Mouse (Mus musculus): ENCODE measurements around the gene Mlycd.

Gene Mlycd

DNA sequence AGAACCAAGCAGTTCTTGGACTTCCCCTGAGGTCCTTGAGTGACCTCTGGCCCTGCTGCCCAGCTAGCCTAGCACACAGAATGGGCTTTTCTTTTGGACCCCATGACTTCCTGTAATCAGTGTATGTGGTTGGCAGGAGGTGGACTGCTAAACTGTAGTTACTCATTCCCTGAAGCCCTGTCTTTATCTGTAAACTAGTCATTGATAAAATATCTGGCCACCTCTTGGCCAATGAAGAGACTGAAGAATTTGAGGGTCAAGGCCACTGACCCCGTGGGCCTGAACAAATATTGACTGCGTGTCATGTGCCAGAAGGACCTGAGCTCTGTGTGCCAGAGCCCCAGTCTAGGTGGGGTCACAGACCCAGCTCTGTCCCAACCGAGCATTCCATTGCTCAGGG, 37.7 kb downstream of the Mlycd start:
- no peak for DNase-seq (ENCODE audit: low read depth, low spot score)

DNA sequence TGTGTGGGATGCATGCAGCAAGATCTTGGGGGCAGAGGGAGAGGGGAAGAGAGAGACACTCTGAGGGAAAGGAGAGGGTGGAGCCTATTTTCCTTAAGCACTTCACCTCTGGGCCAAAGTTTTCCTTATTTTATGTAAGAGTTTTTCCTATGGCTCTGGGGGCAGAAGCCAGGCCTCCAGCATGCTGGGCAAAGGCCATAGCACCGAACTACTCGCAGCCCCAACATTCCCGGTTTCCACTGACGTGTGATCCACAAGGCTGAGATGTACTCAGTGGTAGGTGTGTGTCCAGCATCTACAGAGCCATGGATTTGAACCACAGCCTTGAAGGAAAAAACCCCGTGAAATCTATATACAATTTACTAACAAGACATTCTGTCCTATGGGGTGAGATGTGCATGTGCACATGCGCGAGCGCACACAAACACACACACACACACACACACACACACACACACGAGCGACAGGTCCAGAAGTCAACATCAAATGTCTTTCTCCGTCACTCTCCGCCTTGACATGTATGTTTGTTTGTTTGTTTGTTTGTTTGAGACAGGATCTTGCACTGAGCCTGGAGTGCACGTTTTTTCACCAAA, 39.0 kb downstream of the Mlycd start, which contains the start of gene Osgin1:
Gene Osgin1, plus strand, starts transcription at position 543 of the 593 bp plus-strand sequence.
- no peak for DNase-seq (ENCODE audit: low read depth, low spot score)

DNA sequence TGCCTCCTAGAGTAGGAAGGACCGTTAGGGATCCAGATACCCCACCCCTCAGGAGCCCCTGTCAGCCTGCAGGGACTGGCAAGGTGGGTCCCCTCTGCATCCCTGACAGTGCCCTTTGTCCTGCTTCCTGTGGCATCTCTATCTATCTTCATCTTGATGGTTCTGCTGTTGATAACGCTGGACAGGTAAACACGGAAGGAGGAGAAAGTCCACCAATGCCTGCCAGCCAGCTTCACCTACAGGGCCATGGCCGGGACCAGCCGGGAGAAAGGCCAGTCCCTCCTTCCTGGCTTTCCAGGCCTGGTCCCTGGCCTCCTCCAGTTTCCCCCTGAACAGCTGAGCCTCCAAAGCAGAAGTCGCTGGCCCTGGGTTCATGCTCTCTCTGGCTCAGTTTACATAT, 39.9 kb downstream of the Mlycd start:
- no peak for DNase-seq (ENCODE audit: low read depth, low spot score)

DNA sequence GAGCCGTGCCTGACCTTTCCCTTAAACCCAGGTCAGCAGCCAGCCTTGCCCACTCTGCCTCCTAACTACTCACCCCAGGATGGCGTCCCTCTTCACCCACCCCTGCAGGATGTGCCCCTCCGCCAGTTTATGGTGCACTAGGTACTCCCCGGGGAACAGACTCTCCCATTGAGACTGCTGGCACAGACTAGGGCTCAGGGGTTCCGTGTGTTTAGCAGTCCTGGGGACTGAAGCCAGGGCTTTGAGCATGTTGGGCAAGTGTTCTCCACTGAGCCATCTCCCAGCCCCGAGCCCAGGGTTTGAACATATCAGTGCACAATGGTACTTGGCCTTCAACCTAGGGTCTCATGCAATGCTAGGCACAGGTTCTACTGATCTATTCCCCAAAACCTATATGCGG, 40.8 kb downstream of the Mlycd start:
- DNase-seq (ENCODE audit: low read depth, low spot score), result no peak

DNA sequence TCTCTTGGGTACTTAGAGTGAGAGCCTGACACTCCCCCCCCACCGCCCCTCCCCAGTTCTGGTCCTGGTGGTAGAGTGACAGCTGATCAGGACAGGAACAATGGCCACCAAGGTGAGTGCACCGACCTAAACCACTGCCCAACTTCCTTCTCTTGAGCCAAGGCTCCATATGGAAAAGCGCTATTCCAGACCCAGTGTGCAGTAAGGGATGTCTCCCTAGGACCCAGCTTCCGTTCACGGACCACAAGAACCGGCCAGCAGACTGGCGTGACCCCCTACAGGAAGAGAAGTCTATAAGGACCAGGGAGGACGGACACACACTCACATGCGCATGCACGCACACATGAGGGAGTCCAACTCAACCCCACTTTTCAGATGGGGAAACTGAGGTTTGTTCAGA, 41.7 kb downstream of the Mlycd start:
- no peak for DNase-seq (ENCODE audit: low read depth, low spot score)

DNA sequence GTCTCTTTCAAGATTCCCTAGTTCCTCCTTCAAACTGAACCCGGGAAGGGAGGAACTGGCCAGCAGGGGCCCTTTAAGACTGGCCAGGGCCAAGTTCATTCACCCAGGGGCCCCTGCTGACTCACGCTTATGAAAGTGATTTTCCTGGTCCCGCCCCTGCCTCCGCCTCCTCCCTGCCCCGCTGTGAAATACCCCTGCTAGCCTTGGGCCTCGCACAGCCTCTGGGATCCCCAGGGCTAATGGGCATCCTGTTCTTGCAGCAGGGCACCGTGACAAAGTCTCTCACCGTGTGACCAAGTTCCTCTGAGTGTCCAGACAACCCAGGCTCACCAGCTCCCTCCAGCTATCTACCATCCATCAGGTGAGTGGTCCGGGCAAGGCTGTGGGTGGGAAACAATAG, 42.3 kb downstream of the Mlycd start:
- DNase-seq (ENCODE audit: low read depth, low spot score), result peak; percentile 55

DNA sequence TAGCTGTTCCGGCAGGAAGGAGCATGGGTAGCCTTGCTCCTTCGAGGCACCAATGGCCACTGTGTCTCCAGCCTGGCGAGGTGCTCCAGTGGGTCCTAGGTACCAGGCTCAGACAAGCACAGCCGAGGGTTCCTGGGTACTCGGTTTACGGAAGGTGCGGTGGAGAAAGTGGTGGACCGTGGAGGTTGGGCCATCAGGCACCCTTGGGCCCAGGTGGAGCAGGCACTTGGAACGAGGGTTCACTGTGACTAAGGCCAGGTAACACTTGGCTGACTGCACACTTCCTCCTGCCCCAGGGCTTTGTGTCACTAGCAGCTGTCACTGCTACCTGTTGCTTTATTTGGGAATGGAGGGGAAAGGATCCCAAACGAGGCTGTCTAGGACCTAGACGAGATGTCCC, 42.8 kb downstream of the Mlycd start:
- DNase-seq (ENCODE audit: low read depth, low spot score), result no peak

DNA sequence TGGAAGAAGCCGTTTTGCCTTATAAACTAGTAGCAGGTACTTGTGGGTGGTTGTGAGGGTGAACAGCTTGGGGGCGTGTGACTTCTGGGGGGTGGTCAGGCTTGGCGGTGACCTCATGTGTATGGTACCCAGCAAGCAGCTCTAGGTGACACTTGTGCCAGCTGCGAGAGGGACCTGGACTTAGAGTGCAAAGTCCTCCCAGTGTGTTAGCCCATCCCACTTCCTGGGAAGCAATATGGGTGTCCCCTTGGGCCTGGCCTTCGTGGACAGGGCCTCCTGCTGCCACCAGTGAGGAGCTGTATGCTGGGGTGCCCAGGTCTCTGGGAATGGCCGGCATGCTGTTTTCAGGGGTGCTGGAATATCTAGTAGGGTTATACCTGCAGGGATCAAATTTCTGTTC, 44.2 kb downstream of the Mlycd start:
- no peak for DNase-seq (ENCODE audit: low read depth, low spot score)

DNA sequence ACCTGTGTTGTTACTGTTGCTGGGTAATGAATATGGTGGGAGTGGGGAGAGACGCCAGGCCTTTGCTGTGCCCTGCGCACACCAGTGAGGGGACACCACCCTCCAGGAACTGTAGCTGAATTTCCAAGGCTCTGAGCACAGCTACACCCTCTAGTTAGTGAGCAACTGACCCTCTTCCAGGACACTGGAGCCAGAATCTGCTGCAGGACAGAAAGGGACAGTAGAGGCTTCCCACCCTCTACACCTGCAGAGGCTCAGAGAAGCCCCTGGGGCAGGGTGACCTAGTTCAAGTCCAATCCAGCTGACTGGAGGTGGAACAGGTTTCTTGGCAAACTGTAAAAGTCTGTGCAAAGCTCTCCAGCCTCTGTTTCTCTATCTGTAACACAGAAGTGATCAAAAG, 44.7 kb downstream of the Mlycd start:
- DNase-seq (ENCODE audit: low read depth, low spot score), result no peak

DNA sequence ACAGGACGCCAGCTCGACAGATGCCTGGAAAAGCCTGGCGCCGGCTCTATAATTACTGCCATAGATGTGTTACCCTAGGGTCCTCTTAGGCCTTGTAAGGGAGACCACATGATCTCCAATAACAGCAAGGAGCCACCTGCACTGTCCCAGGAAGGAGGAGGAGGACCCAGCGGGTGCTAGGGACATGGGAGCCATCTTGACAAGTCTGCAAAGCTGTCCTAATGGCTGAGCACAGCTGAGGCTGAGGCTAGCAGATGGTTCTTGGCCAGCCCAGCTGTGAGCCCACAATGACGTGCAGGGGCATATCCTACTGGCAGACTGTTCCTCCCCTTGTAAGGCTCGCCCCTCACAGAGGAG, 45.2 kb downstream of the Mlycd start:
- DNase-seq (ENCODE audit: low read depth, low spot score), result no peak

DNA sequence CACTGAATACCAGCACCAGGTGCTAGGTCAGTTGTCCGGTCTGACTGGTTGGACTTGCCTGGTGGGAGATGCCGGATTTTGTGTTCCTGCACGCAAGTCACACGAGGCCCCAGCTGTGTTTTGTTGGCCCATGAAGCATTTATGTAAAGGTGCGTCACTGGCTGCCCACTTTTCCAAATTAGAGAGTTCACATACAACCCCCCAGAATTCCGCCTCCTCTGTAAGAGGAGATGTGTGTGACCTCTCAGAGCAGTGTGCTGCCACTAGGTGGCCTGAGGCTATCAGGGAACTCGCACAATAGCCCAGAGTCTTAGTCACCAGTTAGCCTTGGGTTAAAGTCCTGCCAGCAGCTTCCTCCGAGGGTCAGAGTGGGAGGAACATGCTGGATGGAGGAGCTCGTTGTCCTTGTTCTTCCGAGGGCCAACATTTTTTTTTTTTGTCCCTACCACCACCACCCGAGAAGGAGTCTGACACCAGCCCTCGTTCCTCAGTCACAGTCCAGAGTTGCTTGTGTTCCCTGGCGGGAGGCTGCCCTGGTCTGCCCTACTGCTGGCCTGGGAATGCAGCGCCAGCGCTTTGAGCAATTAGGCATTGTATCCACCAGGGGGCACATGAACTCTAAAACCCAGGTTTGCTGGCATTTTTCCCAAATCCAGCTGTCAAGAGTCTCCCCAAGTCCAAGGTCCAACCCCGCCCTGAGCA, 45.7 kb downstream of the Mlycd start:
- DNase-seq (ENCODE audit: low read depth, low spot score), result peak; percentile 75

DNA sequence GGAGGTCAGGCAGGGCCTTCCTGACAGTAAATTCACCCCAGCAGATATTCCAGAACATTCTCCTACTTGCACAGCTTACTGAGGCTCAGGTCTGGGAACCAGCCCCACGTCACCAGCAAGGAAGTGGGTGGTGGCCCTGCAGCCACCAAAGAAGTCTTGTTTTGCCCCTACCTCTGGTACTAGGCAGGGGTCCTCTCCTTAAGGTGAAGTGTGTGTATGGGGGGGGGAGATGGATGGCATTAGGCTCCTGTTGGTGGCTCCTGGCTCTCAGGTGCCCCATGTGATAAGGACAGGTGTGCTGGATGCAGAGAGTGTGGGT, 46.2 kb downstream of the Mlycd start:
- DNase-seq (ENCODE audit: low read depth, low spot score), result no peak

DNA sequence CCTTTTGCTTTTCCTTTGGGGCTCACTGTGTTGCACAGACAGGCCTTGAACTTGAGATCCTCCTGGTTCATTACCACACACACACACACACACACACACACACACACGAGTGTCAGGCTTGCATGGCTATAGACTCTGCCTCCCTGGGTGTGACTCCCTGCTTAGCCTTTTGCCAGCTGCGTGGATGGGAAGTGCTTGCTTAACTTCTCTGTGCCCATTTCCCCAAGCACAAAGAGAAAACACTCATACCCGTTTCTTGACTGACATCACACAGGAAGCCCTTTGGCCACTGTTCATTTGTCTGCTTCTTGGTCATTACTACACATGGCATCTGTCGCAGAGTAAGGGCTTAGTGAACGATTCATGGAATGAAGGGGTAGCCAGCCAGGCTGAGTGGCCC, 47.3 kb downstream of the Mlycd start:
- DNase-seq (ENCODE audit: low read depth, low spot score), result no peak

DNA sequence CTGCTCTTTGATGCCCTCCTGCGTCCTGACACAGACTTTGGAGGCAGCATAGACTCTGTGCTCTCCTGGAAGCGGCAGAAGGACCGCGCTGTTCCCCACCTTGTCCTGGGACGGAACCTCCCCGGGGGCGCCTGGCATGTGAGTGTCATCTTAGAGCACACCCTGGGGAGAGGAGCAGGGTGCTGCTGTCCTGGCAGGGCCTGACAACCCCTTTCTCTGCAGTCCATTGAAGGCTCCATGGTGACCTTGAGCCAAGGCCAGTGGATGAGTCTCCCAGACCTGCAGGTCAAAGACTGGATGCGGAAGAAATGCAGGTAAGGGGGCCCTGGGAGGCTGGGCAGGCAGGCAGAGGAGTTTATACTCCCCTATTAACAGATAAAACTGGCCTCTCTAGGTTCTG, 48.3 kb downstream of the Mlycd start:
- no peak for DNase-seq (ENCODE audit: low read depth, low spot score)

DNA sequence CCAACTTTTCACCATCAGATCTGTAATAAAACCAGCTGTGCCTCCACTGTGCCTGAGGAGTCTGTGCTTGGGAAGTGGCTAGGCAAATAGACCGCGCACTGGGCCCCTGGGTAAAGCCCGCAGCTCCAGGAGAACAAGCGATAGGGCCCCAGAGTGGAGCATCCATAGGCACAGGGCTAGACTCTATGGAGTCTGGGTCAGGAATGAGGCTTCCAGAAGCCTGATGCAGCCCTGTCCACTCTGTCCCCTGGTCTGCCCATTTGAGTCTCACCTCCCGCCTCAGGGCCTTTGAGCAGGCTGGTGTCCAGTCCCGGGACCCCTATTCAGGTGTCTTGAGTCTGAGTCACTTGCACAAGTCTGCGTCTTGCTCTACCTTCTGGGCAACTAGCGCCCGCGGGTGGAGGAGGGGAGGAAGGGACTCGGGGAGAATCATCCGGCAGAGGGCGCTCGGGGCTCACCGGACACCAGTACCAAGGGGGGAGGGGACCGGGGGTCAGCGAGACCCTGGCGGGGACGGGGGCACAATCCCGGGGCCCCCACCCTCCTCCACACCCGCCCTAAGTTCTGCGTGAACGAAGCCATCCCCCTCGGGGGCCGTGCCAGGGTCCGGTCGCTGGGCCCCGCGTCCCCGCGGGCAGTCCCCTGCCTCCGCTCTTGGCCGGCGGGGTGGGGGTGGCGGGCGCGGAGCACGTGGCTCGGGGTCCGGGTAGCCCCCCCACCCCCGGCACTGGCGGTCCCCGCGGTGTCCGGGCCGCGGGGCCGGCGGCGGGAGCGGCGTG, 51.7 kb downstream of the Mlycd start, which contains the start of gene Necab2:
Gene Necab2, plus strand, starts transcription at position 509 of the 779 bp plus-strand sequence.
- DNase-seq (ENCODE audit: low read depth, low spot score), result peak; percentile 80

DNA sequence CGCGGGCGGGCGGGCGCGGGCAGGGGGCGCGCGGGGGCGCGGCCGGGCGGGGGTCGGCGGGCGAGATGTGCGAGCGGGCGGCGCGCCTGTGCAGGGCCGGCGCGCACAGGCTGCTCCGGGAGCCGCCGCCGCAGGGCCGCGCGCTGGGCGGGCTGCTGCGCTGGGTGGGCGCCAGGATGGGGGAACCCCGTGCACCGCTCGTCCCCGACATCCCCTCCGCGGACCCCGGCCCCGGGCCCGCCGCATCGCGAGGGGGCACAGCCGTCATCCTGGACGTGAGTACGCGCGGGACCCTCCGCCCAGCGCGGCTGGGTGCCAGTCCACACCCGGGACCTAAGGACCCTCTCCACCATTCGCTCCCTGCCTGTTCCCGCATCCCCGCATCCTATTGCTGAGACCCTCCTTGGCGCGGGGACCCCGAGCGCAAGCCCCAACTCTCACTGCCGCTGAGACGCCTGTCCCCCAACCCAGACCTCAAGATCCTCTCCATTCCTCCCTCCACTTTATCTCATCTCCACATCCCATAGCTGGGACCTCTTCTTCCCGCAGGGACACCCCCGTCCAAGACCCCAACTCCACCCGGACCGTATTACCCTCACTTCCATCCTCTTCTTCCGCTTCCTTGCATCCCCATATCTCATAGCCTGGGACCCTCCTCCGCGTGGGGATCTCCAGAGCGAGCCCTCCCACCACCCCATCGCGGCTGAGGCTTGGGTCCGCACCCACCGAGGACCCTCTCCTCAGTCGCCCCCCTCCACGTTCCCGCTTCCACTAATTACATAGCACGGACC, 52.5 kb downstream of the Mlycd start:
- no peak for DNase-seq (ENCODE audit: low read depth, low spot score)

DNA sequence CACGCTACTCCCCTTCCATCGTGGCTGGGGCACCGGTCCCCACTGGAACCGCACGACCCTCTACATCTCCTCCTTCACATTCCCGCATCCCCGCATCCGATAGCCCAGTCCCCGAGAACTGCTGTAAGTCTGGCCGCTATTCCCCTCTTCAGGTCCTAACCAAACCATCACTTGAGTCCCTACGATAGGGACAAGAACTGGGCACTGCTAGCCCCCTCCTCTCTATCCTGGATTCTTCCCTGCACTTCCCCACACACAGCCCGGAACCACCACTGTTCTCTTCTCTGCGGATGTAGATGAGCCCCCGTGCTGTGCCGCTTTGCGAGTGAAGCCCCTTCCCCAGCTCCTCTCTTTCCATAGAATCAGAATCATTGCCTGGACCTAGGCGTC, 53.1 kb downstream of the Mlycd start:
- no peak for DNase-seq (ENCODE audit: low read depth, low spot score)

DNA sequence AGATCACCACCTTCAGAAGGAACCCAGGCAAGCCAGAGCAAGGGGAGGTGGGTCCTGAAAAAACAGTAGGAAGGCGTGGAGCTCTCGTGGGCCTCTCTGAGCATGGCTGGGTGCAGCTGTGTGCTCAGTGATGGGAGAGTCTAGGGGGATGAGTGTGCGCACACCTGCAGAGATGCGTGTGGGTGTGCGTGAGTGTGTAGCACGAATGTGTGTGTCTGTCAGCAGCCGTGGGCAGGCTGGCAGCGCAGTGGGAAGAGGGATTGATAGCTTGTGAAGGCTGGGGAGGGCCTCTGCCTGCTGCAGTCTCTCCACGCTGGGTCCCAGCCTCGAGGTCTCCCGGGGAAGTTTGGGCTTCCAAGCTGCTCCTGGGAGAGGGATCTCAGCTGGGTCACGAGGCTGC, 54.9 kb downstream of the Mlycd start:
- no peak for DNase-seq (ENCODE audit: low read depth, low spot score)

DNA sequence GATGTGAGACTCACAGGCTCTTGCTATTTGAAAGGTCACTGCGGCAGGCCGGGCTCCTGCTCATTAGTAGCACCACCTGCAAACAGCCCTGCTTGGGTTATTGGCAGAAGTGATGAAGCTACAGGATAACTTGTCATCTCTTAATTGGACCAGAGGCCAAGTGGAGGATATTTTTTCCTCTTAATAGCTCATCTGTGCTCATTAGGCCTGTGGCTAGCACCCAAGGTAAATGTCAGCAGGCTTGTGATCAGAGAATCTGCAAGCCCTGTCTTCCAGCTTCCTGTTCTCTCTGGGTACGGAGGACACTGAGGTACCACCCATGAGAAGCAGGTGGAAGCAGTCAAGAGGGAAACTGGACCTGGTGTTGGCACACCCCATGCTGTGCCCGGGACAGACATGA, 56.5 kb downstream of the Mlycd start:
- DNase-seq (ENCODE audit: low read depth, low spot score), result no peak

DNA sequence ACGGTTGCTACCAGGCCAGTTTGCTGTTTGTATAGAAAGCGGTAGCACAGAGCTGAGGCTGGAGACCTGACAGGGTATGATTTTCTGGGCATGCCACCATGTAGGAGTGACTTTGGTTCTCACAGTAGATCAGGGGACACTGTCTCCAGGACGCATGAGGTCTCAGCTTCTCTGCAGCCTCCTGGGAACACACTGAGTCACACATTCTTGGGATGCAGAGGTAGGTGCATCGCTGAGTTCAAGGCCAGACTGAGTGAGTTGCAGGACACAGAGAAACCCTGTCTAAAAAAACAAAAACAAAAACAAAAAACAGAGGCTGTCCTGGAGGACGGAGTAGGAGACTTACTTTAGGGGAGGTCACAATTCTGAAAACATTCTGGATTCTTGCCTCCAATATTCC, 58.2 kb downstream of the Mlycd start:
- DNase-seq (ENCODE audit: low read depth, low spot score), result no peak

DNA sequence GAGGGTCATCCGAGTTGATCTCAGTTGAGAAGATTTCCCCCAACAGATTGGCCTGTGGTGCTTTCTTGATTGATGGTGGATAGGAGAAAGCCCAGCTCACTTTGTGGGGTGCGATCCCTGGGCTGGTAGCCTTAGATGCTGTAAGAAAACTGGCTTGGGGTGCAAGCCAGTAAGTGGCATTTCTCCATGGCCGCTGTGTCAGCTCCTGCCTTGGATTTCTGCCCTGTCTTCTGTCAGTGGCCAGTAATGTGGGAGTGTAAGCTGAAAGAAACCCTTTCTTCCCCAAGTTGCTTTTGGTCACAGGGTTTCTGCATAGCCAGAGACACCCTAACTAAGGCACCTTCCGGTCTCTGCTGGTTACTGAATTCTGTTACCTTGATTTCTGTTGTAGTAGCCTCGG, 61.4 kb downstream of the Mlycd start:
- DNase-seq (ENCODE audit: low read depth, low spot score), result no peak

DNA sequence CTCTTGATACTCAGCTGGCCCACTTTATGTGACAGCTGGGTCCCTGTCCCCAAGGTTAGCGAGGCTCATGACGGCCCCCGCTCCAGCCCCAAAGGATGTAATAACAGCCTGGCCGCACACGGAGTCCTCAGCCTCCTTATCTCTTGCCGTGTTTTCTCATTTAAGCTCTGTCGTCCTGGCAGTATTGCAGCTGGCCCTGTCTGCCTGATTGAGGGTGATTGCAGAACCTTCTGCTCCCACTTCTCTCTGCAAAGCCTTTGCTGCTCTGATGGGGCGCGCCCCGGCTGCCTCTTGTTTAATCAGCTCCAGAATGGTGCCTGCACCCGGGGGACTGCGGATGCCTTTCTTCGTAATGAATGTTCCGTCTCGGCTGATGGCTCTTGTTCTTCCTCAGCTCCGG, 65.0 kb downstream of the Mlycd start:
- DNase-seq (ENCODE audit: low read depth, low spot score), result no peak
